Mouse (Mus musculus) gastrocnemius, adult 2 months (tissue): ENCODE measurements at regions not wholly inside any gene's neighbourhood (a gene's known extent, or its start where the extent isn't known, plus 50 kb on each side); places are given as distances from the start of the nearest gene placed in this dataset.

Experiments used
- DNase-seq: peaks from one replicate; pipeline ENCODE4 v3.0.0; 2022
- H3K27ac ChIP-seq: fragments of 200-600 bp; 2 replicates; pipeline ENCODE4 v1.8.1; 2022; ENCODE audit warnings: mild to moderate bottlenecking
- H3K4me3 ChIP-seq: fragments of 200-600 bp; 2 replicates; pipeline ENCODE4 v1.8.1; 2022; ENCODE audit warnings: mild to moderate bottlenecking, moderate library complexity
- CTCF ChIP-seq: fragments of 200-600 bp; IDR thresholded peaks from 2 replicates; pipeline ENCODE4 v1.8.1; 2022; ENCODE audit warnings: antibody characterized with exemption, mild to moderate bottlenecking, moderate library complexity
- intact Hi-C: fragments of 180-260 bp; cut with DNase I; formaldehyde crosslinking; loops from one replicate; pipeline ENCODE4 v1.15.1; 2025

DNA sequence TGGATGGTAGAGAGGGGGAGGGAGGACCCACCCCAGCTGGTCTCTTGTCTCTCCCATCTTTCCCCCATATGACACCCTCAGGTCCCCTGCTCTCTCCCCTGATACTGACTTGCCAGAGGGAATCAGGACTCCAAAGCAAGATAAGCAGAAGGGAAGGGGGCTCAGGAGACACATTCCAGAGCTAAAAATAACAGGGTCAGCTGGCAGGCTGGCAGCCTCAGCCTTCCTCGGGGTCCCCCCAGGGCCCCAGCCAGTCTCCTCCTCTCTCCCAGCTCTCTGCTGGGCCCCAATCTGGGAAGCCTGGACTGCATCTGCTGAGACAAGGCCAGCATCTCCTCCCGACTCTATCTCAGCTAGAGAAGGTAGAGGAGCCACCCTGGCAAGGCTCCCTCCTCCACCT, 66.4 kb downstream of the Irf2bpl start:
- intact Hi-C loops, result no loop called here
- no peak for TF ChIP-seq CTCF
- peak overlapping the region; percentile 91 for H3K27ac ChIP-seq
- DNase-seq, result no peak
- H3K4me3 ChIP-seq, result no peak overlapping the region

DNA sequence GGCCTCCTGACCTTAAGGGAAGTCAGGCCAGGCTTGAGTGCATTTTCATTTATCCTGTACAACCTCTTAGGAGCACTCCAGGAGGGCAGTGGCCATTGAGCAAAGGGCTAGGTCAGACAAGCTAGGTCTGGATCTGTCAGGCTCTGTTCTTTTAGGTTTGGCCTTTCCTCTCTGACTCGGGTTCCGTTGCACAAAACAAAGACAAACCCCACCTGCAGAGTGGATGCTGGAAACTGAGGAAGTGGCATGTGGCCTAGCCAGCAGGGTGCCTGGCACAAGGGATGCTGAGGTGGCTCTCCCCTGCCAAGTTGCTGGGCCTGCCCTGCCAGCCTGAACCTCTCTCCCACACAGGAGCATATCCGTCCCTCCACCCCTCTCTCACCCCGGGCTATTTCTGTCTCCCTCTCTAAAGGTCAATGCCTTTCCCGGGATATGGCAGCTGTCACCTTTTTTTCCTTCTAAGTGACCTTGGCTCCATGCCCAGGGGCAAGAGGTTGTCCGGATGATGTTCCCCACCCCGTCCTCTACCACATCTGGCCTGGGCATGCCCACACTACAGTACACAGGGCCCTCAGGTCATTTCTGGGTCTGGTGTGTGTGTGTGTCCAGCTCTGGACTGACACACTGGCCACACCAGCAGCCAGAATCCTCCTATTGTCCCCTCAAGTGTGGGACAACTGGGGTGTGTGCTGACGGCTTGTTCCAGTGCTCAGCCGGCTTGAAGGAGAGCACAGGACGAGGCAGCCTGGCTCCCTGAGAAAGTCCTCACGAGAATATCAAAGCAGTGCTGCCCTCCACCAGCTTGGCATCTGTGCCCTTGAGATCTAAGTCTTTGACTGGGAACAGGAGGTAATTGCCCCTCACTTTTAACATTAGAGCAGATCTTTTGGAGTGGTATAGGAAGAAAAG, 67.6 kb downstream of the Irf2bpl start:
- H3K27ac ChIP-seq, result peak overlapping the region; percentile 91
- TF ChIP-seq CTCF, result no peak
- DNase-seq, result peak; percentile 89
- peak overlapping the region; percentile 11 for H3K4me3 ChIP-seq
- intact Hi-C loops, result loop anchor here (2.0 kb wide), 1 partner anchor 14 kb away; no protein-coding TSS in a partner anchor

DNA sequence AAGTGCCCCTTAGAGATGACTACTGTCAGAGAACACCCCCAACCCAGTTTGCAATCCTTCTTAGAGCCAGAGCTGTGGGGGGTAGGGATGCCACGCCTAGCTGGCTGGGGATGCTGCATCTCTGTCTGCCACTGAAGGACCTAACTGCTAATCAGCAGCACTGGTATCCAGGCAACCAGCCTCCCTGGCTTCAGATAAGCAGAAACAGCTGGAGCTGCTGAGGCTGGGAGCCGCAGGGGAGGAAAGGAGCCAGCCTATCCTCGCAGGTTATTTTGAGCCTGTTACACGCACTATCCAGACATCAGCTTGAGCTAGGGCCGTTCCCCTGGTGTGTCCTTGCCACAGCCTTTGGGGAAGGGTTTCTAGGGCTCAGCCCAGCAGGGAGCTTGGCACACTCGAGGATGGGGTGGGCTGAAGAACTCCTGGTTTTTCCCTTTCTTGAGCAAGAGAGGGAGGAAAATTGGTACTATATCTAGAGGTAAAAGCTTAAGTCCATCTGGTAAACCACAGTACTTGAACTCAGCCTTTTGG, 68.4 kb downstream of the Irf2bpl start:
- H3K27ac ChIP-seq, result peak overlapping the region; percentile 91
- TF ChIP-seq CTCF, result no peak
- intact Hi-C loops, result loop anchor here (2.0 kb wide), 1 partner anchor 13 kb away; no protein-coding TSS in a partner anchor
- H3K4me3 ChIP-seq, result peak overlapping the region; percentile 11
- peak; percentile 88 for DNase-seq

DNA sequence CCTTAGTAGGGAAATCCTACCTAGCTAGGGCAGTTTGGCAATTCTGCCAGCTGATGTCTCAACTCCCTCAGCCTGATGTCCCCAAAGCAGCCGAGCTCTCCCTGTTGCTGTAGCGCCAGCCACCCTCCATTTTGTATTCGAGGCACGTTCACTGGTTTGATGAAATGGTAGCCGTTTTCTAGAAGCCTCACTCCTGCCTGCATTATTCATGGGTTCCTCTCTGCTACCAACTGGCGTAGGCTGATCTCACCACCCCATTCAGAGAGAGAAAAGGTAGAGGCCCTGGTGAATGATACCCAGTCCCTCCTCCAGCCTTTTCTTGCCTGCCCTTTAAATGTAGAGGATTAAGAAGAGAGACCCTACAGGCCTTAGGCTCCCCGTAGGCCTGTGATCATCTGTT, 69.9 kb downstream of the Irf2bpl start:
- Histone ChIP-seq H3K4me3 (no peak overlapping the region), H3K27ac (peak overlapping the region; percentile 20; the same call in 1 of the 2 replicates)
- no peak for TF ChIP-seq CTCF
- DNase-seq, result no peak
- intact Hi-C loops, result no loop called here
